Mouse (Mus musculus): ENCODE results near the gene Nfe2l2.

DNA sequence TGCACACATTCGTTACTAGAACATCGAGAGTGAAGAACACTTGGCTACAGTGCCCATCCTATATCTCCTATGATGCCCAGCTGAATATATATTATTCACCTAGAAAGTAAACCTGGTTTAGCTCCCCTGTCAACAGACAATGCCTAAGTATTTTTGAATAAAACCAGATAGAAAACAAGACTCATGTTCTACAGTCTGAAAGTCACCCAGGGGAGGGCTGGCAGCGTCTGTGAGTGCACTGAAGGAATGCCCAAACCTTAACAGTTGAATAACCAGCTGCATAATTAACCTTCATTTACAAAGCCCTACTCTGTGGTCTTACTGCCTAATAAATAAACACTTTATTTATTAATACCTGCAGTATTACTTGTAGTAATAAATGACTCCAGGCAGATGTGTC lies 19.9 kb downstream of the Nfe2l2 start:
- no peak for TF ChIP-seq CTCF (IDR thresholded peaks at IDR 0.05; ENCODE audit: borderline replicate concordance, insufficient read depth, low read length)
- no peak for TF ChIP-seq POLR2A (IDR thresholded peaks at IDR 0.05; ENCODE audit: low read depth, low read length)
